In the genomic region with DNA sequence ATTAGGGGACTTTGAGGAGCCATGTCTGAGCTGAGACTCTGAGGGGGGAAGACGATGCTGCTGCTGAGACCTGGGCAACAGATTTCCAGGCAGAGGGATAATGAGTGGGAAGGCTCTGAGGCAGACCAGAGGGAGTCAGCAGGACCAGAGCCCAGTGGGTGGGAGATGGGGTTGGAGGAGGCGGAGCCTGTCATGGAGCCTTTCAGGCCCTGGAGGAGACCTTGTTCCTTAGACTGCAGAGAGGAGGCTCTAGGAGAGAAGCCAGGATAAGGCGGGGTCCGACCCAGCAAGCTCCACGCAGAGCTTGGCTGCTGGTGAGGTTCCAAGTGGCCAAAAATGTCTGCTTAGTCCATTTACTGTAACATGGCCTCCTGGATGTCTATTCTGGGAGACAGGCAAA, we compare ENCODE assay signal across 8 mouse cellular contexts. TPM values are rescaled to one million over a fixed set of nuclear protein-coding genes. Genes with fewer than 3 reads are reported as not detected.
DNase-seq lines count a peak whose midpoint lies in the region; ATAC-seq and TF ChIP-seq lines count a peak whose summit lies in the region.

No protein-coding gene starts in this region.

- no peak overlapping the region for H3K4me2 ChIP-seq in limb, embryonic 12.5 days
- H3K4me2 ChIP-seq in lung, postnatal 0 days (replicated peaks; ENCODE audit: low read depth, low read length): no peak overlapping the region

- H3K4me1 ChIP-seq in limb, embryonic 12.5 days (replicated peaks): peaks cover 9% of the 10 kb centered on the region
- peaks cover 27% of the 10 kb centered on the region for H3K4me1 ChIP-seq in limb, embryonic 10.5 days
- no peaks in the 10 kb centered on the region for H3K4me1 ChIP-seq in lung, postnatal 0 days (ENCODE audit: insufficient read depth, low read depth, low read length)

- no peaks in the 10 kb centered on the region for H3K9me3 ChIP-seq in limb, embryonic 12.5 days
- no peaks in the 10 kb centered on the region for H3K9me3 ChIP-seq in limb, embryonic 10.5 days (replicated peaks)
- H3K9me3 ChIP-seq in lung, postnatal 0 days (ENCODE audit: low read length): no peaks in the 10 kb centered on the region

- 0 out of 2 replicates have a peak overlapping the region, but pooled peaks have one; percentile 8 for H3K9ac ChIP-seq in limb, embryonic 12.5 days (replicated peaks)
- no peak overlapping the region for H3K9ac ChIP-seq in lung, postnatal 0 days (replicated peaks; ENCODE audit: low read depth)

- WGBS in limb, embryonic 12.5 days: 19% methylated on average over 5 of the region's 5 CpGs
- 26% methylated on average over 5 of the region's 5 CpGs for WGBS in limb, embryonic 10.5 days
- WGBS in lung, postnatal 0 days: 22% methylated on average over 5 of the region's 5 CpGs

- no peak for TF ChIP-seq CTCF in lung, postnatal 0 days (IDR thresholded peaks at IDR 0.05)

- DNase-seq in limb, embryonic 10.5 days (ENCODE audit: low spot score): no peak
- DNase-seq in ZHBTc4 (ENCODE audit: low read depth, low spot score): peak; percentile 95
- peak; percentile 80 for DNase-seq in gastrocnemius, postnatal 25 days
- peak; percentile 15 for DNase-seq in lung, postnatal 0 days (ENCODE audit: low spot score)
- no peak for DNase-seq in thymus, adult 18-20 months
- no peak for DNase-seq in ovary, postnatal 10 days (ENCODE audit: low spot score)

- H3K4me3 ChIP-seq in limb, embryonic 12.5 days (replicated peaks): no peak overlapping the region
- H3K4me3 ChIP-seq in limb, embryonic 10.5 days: no peak overlapping the region
- no peak overlapping the region for H3K4me3 ChIP-seq in lung, postnatal 0 days (ENCODE audit: low read depth, low read length)

- no peak for TF ChIP-seq EP300 in lung, postnatal 0 days (IDR thresholded peaks at IDR 0.05)

- no peak overlapping the region for H3K27ac ChIP-seq in limb, embryonic 12.5 days
- H3K27ac ChIP-seq in limb, embryonic 10.5 days: no peak overlapping the region
- H3K27ac ChIP-seq in lung, postnatal 0 days (ENCODE audit: low read length): no peak overlapping the region

- H3K27me3 ChIP-seq in limb, embryonic 12.5 days: no peaks in the 10 kb centered on the region
- peaks cover 12% of the 10 kb centered on the region; the same call in 1 of the 2 replicates for H3K27me3 ChIP-seq in limb, embryonic 10.5 days (ENCODE audit: low read depth, poor library complexity, severe bottlenecking)
- H3K27me3 ChIP-seq in lung, postnatal 0 days (replicated peaks; ENCODE audit: insufficient read depth, low read length): no peaks in the 10 kb centered on the region

- H3K36me3 ChIP-seq in limb, embryonic 12.5 days: no peaks in the 10 kb centered on the region
- no peaks in the 10 kb centered on the region for H3K36me3 ChIP-seq in limb, embryonic 10.5 days
- H3K36me3 ChIP-seq in lung, postnatal 0 days (ENCODE audit: insufficient read depth, low read length): no peaks in the 10 kb centered on the region

- ATAC-seq in limb, embryonic 12.5 days (ENCODE audit: insufficient number of reproducible peaks, insufficient read depth, low FRiP score, low TSS enrichment, low read depth): no peak
- peak; percentile 28 for ATAC-seq in lung, postnatal 0 days
- no peak for ATAC-seq in inflammation-experienced regulatory T-cells, adult 6 months

RNA-seq across cellular contexts. Expression of gene Cbx6, which starts 12.6 kb away (rescaled TPM):
- polyA plus RNA-seq in limb, embryonic 12.5 days (2016; fragmentation: Nextera tagmentation; extraction: Ambion mirVana): 27.9 and 28.2 TPM in 2 replicates
- 15.5 and 18.2 TPM in 2 replicates for polyA plus RNA-seq in limb, embryonic 10.5 days (2016; fragmentation: Nextera tagmentation; extraction: Ambion mirVana)
- total RNA-seq in gastrocnemius, postnatal 25 days (2021): 10 to 100 TPM; 12.5 to 14.6 TPM
- 52.2 and 60.6 TPM in 2 replicates for polyA plus RNA-seq in lung, postnatal 0 days (2015; fragmentation: Nextera tagmentation; extraction: Ambion mirVana)
- 10 to 100 TPM; 10.5 to 13.1 (median 10.9) TPM for polyA plus RNA-seq in inflammation-experienced regulatory T-cells, adult 6 months (2017; shearing (Covaris generic))

RNA-seq across cellular contexts. Expression of gene Npcd, which starts 13.1 kb away (rescaled TPM):
- polyA plus RNA-seq in limb, embryonic 12.5 days (2016; fragmentation: Nextera tagmentation; extraction: Ambion mirVana): not detected in 2 replicates
- polyA plus RNA-seq in limb, embryonic 10.5 days (2016; fragmentation: Nextera tagmentation; extraction: Ambion mirVana): not detected in 2 replicates
- total RNA-seq in gastrocnemius, postnatal 25 days (2021): under 1 TPM in 1 of 2 experiments, not detected in 1; 0.61 TPM
- 0.13 TPM in 1 of 2 replicates, not detected in the other for polyA plus RNA-seq in lung, postnatal 0 days (2015; fragmentation: Nextera tagmentation; extraction: Ambion mirVana)
- polyA plus RNA-seq in inflammation-experienced regulatory T-cells, adult 6 months (2017; shearing (Covaris generic)): not detected

RNA-seq across cellular contexts. Expression of gene Nptxr, which starts 42.5 kb away (rescaled TPM):
- 2.0 and 2.3 TPM in 2 replicates for polyA plus RNA-seq in limb, embryonic 12.5 days (2016; fragmentation: Nextera tagmentation; extraction: Ambion mirVana)
- polyA plus RNA-seq in limb, embryonic 10.5 days (2016; fragmentation: Nextera tagmentation; extraction: Ambion mirVana): 0.55 and 0.65 TPM in 2 replicates
- 1 to 10 TPM in 1 of 2 experiments, under 1 TPM in 1; 0.72 to 1.0 TPM for total RNA-seq in gastrocnemius, postnatal 25 days (2021)
- polyA plus RNA-seq in lung, postnatal 0 days (2015; fragmentation: Nextera tagmentation; extraction: Ambion mirVana): 1.0 and 1.2 TPM in 2 replicates
- polyA plus RNA-seq in inflammation-experienced regulatory T-cells, adult 6 months (2017; shearing (Covaris generic)): 1 to 10 TPM in 1 of 3 experiments, under 1 TPM in 1, not detected in 1; 0.15 to 1.1 TPM

RNA-seq across cellular contexts. Expression of gene Apobec3, which starts 44.4 kb away (rescaled TPM):
- 11.0 and 11.8 TPM in 2 replicates for polyA plus RNA-seq in limb, embryonic 12.5 days (2016; fragmentation: Nextera tagmentation; extraction: Ambion mirVana)
- 5.9 and 9.4 TPM in 2 replicates for polyA plus RNA-seq in limb, embryonic 10.5 days (2016; fragmentation: Nextera tagmentation; extraction: Ambion mirVana)
- 1 to 10 TPM; 2.3 to 4.0 TPM for total RNA-seq in gastrocnemius, postnatal 25 days (2021)
- 24.8 and 29.5 TPM in 2 replicates for polyA plus RNA-seq in lung, postnatal 0 days (2015; fragmentation: Nextera tagmentation; extraction: Ambion mirVana)
- polyA plus RNA-seq in inflammation-experienced regulatory T-cells, adult 6 months (2017; shearing (Covaris generic)): 100 to 1,000 TPM; 509 to 683 (median 543) TPM

Comparison
In these comparisons a context has a peak if more than half of its experiments do, and no peak if none do; other contexts are left out.
1. DNase-seq: peak in ZHBTc4 (single experiment), gastrocnemius, postnatal 25 days (single experiment) and lung, postnatal 0 days (single experiment); none in limb, embryonic 10.5 days (single experiment), thymus, adult 18-20 months (0 of 2) and ovary, postnatal 10 days (single experiment).